Mouse (Mus musculus) layer of hippocampus, postnatal 14 days (tissue): ENCODE measurements around the gene Micu2. TPM values are rescaled to one million over a fixed set of nuclear protein-coding genes. Genes with fewer than 3 reads are reported as not detected.
"Not testable (repeated sequence)": the region's sequence is repeated elsewhere in the genome, so short reads cannot be mapped to it uniquely, and the experiment has no call there.

ENCODE experiments used
- DNase-seq, 2 experiments: peaks; one replicate each; pipeline ENCODE4 v3.0.0; 2021 to 2022; ENCODE audit warnings: low spot score in 2 of 2, mixed read lengths in 1 of 2
- total RNA-seq, 2 experiments: library from RNA; stranded (reverse); gene quantifications; 2 replicates each; pipeline ENCODE4 v1.2.3; 2021

The Micu2 gene
- total RNA-seq, 2 experiments from 2014 or later = 23.6 to 24.0 TPM

DNA sequence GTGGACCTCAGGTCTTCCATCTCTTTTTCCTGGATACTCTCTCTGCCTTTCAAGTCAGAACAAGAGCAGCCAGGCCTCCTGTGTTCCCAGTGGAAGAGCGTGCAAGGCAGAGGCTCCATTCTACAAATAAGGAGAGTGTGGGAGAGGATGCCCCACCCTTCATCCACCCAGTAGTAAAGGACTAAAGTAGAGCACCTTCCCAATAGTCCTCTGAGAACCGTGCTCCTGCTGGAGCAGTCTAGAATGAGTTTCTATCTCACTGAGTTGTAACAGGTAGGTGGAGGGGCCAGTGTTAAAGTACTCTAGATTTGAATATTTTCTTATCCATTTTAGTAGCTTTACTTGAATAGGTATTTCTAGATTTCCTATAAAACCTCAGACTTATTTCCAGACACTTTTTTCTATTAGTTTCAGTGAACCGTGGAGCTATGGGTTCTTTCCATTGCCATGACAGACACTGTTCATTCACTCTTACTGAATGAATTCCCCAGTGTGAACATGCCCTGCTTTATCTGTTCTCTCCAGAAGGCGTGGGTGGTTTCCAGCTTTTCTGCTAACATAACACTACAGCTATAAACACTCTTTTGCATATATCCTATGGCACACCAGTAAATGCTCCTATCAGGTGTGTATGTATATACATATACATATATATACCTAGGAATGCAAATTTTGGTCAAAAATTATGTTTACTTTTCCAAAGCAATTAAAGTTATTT lies 31.8 kb downstream of the Micu2 start:
- no peak for DNase-seq

DNA sequence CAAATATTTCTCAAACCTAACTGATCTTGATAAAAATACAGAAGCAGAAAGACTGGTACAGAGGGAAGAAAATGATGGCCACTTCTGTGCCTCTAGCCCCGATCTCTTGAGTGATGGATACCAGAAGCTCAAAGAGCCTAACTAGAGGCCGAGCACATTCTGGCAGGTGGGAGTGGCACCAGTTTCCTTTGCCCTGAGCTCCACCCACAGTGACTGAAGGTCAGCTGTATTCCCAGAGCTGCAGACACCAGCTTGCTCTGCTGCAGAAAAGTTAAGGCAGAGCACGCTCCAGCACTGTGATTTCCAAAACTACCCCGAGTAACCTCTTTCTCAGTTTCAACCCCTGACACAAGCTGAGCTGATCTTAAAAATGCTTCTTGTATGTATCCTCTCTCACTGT lies 37.2 kb downstream of the Micu2 start:
- no peak for DNase-seq

DNA sequence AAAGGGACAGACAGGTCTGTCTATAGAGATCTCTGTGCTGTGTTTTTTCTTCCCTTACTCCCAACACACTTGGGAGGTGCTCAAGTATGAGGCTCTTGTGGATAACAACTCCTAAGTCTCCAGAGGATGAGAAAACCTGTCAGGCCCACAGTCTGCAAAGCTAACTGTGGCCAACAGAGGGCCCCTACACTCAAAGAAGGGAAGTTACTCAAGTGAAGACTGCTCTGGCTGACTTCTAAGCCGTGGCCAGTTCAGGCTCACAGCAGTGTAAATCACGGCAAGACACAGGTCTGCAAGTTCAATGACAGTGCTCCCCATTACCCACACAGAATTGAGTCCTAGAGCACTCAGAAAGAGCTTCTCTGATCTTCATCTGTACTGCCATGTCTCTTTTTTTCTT lies 48.0 kb downstream of the Micu2 start:
- no peak for DNase-seq

DNA sequence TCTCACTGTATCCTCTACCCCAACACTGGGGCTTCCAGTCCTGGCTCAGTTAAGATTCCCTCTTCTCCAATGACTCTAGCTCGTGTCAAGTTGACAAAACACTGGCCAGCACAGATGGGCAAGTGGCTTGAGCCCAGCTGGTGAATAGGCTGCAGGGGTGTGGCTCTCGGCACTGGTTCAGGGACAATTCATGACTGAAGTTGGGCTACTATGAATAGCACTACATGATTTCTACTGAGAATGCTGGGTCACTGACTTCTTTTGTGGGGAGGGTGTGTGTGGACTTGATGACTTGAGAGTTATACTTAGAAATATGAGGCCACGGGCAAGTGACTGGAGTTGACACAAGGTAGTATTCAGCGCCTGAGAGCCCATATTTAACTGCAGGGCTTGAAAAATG lies 53.2 kb downstream of the Micu2 start:
- peak in 1 of 2 experiments; percentile 13 for DNase-seq

DNA sequence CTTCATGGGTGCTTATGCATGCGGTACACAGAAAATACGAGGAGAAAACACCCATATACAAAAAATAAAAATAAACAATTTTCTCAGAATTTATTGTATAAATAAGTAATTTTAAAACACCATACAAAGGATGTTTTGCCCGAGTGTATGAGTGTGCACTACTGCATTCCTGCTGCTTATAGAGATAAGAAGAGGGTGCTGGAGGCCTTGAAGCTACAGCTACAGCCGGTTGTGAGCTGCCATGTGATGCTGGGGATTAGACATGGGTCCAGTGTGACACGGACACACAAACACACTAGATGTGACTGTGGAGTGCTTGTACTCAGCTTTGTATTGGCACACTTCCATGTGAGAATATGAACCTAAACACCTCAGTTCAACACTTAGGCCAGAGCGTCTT lies 61.8 kb downstream of the Micu2 start:
- no peak for DNase-seq

DNA sequence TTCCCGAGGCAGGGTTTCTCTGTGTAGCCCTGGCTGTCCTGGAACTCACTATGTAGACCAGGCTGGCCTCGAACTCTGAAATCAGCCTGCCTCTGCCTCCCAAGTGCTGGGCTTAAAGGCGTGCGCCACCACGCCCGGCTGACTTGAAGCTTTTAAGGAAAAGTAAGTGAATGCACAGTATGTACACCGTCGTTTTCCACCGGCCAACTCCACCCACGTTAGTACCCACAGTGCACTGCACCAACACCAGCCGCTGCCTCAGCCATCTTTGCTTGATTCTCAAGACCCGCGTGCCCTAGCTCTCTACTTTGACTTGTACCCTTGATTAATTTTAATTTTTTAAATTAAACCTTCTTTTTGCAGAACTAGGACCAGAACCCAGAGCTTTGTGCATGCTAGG lies 64.4 kb downstream of the Micu2 start:
- no peak for DNase-seq

DNA sequence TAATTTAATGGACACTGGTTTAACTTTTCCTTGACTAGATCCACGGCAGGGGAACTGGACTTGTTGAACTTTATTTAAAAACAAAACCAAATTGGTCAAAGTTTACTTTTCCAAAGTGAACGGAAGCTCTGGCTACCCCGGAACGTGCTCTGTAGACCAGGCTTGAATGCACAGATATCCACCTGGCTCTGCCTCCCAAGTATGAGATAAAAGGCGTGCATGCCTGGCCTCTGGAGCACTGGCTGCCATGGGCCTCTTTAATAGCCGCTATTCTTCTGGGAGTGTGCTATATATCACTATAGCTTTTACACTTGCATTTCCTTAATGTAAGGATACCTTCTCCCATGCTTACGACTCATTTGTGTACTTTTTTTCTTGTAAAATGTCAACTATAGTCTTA lies 65.5 kb downstream of the Micu2 start:
- DNase-seq = no peak

DNA sequence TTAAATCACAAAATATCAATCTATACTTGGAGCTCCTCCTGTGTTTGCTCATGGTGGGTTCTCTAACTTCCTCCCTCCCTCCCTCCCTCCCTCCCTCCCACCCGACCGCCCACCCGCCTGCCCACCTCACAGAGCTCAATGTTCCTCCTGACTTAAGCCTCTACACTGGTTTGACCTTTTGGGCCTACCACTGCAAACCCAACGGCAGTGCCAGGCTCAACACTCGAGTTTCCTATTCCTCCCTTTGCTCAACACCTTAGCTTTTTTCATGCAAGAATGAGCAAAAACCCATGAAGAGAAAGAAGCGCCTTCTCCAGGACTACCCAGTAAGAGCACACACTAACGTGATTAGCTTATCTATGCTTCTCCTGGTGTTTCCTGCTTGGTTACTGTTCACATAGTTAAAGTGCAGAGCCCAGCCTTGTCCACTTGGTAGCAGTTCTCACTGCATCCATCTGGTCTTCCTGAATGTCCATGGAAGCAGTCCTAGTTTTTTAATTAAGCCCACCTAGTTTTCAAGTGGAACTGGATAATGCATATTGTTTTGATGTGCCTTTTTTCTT lies 66.1 kb downstream of the Micu2 start:
- DNase-seq = no peak

DNA sequence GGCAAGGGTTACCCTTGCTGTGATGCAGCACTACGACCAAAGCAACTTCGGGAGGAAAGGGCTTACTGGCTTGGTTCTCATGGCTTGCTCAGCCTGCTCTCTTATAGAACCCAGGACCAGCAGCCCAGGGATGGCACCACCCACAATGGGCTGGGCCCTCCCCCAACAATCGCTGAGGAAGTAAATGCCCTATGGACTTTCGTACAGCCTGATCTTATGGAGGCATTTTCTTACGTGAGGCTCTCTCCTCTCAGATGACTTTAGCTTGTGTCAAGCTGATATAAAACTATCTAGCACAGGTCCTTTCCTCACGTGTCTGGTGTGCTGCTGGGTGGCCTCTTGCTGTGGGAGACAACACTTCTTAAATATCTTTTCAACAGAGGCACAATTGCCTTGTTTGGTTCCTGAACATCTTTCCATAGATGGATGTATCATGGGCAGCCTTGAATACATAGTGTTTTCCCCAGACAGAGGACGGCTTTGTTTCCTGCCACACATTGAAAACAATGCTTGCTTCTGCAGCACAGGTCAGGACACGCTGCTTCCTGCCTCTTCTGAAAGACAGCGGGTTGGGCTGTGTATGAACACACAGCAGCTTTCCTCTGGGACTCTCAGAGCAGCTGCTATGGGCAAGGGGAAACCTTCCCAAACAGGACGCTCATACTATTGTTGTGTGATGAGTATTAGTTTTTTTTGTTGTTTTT lies 77.5 kb downstream of the Micu2 start:
- DNase-seq = no peak

DNA sequence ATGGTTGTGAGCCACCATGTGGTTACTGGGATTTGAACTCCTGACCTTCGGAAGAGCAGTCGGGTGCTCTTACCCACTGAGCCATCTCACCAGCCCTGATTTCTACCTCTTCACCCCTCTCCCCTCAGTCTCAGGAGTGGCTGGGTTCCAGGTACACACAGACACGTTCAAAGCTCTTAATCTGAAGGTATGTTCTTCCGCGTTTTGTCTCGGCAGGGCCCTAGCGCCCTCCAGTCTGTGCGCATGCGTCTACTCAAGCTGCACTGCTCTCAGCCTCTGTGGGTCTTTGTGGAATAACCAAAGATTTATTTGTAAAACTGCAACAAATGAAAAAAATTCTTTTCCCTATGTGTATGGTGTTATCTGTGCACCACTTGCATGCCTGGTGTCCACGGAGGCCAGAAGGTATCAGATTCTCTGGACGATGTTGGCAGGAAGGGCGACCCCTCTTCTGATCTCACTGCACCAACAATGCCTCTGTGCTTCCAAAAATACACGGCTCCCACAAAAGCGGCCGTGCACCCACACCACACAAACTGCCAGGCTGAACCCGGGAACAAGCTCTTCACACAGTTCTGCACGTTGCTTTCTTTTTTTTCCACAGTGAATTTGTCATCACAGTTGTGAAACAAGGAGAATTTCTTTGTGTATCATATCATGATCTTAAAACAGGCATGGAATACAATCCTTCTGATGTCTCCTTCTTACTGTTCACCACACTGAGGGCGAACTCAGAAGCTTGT lies 78.3 kb downstream of the Micu2 start:
- no peak for DNase-seq

DNA sequence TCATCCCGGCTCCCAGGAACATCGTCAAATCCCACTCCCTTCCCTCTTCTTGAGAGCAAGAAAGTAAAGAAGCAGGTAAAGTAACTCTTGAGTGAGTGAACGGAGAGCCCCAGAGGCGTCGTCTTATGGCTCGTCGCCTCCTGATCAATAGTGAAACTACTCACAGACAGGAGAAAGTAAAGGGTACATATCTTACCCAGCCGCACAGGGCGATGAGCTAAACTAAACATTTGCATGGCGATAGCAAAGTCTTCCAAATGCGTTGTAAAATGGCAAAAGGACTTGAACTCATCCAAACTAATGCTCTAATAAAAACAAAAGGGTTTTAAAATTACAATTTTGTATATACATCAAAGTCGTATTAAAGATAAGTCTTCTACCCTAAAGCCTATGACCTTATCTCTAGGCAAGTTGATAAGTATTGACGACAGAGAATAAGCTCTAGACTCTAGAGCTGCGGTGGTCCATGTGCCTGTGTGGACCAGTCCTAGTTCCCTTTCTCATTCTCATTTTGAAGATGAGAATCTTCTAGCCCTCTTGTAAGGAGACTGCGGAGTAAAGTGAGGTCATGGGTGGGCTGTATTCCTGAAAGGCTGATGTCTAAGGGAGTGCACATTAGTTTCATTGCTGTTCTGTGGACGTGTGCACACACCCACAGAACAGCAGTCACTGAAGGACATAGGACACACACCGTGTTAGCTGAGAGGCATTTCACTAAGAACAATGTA lies 79.8 kb downstream of the Micu2 start:
- no peak for DNase-seq

DNA sequence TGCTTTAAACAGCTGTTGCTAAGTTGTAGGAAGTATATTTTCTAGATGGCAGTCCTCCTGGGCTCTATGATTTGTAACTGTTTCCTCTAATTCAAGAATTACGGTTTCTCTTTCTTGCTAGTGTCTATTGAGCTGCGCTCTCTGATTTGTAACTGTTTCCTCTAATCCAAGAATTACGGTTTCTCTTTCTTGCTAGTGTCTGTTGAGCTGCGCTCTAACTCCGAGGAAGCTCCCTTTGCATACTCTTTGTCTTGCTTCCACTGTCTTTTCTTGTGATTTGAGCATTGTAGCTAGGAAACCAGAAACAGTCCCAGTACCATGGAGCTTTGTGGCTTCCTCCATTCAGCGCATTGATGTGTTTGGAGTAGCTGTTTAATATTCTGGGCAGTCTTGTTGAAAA lies 83.7 kb downstream of the Micu2 start:
- no peak for DNase-seq

DNA sequence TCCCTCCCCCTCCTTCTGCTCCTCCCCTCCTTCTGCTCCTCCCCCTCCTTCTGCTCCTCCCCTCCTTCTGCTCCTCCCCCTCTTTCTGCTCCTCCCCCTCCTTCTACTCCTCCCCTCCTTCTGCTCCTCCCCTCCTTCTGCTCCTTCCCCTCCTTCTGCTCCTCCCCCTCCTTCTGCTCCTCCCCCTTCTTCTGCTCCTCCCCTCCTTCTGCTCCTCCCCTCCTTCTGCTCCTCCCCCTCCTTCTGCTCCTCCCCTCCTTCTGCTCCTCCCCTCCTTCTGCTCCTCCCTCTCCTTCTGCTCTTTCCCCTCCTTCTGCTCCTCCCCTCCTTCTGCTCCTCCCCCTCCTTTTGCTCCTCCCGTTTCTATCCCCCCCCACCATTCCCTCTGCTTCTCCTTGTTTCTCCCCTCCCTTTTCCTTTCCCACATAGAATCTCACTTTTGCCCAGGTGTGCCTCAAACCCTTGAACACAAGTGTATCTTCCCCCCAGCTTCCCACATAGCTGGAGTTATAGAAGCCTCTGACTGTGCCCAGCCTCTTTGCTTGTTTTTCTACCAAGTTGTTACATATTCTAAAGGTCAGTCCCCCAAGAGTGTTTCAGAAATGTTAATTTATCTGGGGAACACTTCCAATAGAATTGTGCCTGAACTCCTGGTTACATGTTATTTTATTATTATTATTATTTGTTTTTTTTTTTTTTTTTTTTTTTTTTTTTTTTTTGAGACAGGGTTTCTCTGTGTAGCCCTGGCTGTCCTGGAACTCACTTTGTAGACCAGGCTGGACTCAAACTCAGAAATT lies 86.7 kb downstream of the Micu2 start:
- not testable (repeated sequence) for DNase-seq

DNA sequence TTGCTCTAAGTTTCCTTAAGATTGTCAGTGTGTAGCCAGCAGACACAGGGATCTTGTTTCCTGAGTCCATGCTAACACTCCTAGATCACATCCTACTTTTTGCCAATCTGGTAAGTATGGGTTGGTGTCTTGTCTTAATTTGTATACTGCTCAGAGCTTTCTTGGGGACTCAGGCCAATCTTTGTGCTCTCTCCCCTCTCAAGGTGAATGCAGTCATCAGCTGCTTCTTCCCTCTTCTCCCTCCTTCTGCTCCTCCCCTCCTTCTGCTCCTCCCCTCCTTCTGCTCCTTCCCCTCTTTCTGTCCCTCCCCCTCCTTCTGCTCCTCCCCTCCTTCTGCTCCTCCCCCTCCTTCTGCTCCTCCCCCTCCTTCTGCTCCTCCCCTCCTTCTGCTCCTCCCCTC lies 87.3 kb downstream of the Micu2 start:
- DNase-seq = not testable (repeated sequence)

DNA sequence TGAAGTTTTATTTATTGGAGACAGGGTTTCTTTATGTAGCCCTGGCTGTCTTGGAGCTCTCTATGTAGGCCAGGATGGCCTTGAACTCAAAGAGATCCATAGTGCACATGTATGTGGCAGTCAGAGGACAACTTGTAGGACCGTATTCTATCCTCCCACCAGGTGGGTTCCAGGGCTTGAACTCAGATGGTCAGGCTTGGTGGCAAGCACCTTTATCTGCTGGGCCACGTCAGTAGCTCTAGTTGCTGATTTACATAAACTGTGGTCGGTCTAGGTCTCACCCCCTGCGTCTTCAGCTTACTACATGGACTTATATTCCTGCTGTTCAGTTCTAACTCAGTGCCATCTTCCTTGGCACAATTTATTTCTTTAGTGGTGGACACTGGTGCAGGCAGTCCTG lies 87.7 kb downstream of the Micu2 start:
- no peak for DNase-seq

DNA sequence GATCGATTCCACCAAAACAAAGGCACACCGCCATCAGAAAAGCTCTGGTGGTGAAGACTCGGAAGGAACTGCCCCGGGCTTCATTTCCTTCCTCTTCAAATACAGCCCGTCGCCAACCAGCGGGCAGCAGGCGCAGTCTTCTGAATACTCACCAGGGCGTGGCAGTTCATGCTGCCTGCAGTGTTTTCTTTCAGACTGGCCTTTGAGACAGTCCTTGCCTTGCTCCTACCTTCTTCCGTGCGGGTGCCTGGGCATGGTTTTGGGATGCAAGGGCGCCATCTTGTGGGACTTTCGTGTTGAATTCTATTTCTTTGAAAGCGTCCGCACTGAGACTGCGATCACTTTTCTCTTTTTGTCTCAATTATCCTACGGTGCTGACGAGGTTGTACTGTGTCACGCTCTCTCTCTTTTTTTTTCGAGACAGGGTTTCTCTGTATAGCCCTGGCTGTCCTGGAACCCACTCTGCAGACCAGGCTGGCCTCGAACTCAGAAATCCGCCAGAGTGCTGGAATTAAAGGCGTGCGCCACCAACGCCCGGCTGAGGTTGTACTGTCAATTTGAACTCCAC lies 88.5 kb downstream of the Micu2 start:
- DNase-seq = peak; percentile 77 to 86

DNA sequence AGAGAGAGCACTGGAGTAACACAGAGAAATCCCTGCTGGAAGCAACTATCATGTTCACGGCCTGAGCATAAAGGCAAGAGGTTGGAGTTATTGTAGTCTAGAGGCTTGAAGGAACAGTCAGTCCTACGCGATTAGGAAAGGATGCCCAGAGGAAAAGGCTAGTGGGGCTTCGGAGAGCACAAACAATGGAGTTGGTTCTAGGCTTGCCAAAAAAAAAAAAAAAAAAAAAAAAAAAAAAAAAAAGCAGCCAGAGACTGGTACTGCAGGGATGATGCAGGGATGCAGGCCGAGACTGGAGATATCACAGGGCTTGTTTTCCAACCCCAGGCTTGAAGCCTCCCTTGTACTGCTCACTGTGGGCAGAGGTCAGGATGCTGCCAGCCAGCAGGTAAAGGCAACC lies 89.8 kb downstream of the Micu2 start:
- DNase-seq = no peak

DNA sequence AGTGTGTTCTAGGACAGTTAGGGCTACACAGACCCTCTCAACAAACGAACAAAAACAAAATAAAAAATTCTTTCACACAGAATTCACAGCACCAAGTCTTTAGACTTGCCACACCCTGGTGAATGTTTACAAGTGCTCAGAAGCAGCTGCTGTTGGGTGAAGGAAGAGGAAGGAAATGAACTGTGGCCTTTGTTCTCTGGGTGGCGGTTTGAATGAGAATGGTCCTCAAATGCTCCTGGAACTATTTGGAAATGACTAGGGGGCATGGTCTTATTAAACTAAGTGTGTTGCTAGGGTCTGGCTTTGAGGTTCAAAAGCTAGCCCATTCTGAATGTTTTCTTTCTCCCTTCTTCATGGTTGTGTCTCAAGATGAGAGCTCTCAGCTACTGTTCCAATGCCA lies 90.6 kb downstream of the Micu2 start:
- DNase-seq = no peak

DNA sequence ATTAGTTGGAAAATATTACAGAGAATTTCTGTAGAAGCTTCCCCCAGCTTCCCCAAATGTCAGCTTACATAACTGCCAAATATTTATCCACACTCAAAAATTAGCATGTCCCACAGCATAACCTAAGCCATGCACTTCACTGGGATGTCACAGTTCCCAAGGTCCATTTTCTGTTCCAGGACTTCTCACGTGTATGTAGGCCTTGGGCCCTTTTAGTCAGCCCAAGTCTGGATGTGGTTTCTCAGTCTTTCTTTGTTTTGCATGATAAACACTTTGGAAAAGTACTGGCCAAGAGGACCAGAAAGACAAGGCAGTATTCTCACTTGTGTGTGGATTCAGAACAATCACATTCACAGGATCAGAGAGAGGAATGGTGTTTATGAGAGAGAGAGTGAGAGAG lies 97.1 kb downstream of the Micu2 start:
- DNase-seq = no peak

DNA sequence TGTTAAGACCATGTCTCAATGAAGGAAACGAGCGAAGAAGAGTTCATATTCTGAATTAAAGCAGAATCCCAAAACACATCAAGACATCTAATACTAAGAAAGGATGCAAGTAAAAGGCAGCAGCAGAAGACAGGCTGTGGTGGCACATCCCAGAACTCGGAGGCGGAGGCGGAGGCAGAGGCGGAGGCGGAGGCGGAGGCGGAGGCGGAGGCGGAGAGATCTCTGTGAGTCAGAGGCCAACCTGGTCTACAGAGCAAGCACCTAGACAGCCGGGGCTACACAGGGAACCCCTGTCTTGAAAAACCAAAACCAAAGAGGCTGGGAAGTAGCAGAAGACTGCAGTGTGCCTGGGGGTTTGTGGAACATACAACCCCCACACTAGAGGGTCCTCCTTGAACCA lies 102.2 kb downstream of the Micu2 start:
- no peak for DNase-seq
